Mouse (Mus musculus): Measurements from ENCODE around the gene Atp6v1f. TPM values are rescaled to one million over a fixed set of nuclear protein-coding genes. Genes with fewer than 3 reads are reported as not detected.

The Atp6v1f gene
- polyA plus RNA-seq, 1 experiment from 2014 or later: 222 TPM

DNA sequence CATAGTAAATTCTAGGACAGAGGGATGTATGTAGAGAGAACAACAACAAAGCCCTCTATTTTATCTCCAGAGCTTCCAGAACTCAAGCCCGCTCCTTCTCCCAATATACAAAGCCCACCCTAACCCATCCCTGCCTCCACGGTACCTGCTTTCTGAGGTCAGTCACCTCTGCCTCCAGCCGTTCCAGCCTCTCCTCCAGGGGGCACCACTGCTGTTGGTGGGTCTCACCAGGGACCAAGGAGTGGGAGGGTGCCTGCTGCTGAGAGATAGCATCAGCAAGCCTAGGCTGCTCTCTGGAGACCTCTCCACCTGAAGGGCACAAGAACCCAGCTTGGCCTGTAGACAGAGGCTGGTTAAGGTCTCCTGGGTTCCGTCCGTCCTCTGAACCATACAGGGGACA is 38.0 kb downstream of the Atp6v1f start:
- peak overlapping the region; percentile 20; the same call in 1 of the 2 replicates for H3K9ac ChIP-seq
- H3K4me3 ChIP-seq: no peak overlapping the region
- WGBS: 88% methylated on average over 5 of the region's 5 CpGs
- H3K36me3 ChIP-seq: peaks cover 22% of the 10 kb centered on the region
- no peaks in the 10 kb centered on the region for H3K27me3 ChIP-seq
- H3K9me3 ChIP-seq: no peaks in the 10 kb centered on the region
- no peak for ATAC-seq (ENCODE audit: low FRiP score, low read depth)
- H3K27ac ChIP-seq: no peak overlapping the region
- peaks cover 30% of the 10 kb centered on the region for H3K4me1 ChIP-seq
- no peak overlapping the region for H3K4me2 ChIP-seq (replicated peaks)

DNA sequence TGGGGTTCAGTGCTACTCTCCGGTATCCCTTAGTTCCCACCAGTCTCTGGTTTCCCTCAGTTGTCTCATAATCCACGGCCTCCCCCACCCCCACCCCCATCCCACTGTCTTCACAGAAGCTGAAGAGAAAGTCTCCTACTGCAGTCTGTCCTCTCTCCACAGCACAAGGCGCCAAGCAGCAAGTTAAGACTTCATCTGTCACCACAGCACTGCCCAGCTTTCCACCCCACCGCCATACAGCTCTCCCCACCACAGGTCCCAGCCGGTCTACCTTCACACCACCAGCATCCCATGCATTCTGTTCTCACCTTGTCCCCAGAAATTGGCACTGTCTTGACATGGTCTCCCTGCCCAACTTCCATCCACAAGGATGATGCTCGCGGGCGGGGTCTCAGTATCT is 39.3 kb downstream of the Atp6v1f start:
- Histone ChIP-seq H3K4me1 (peaks cover 30% of the 10 kb centered on the region), H3K4me3 (peak overlapping the region; percentile 66), H3K36me3 (peaks cover 18% of the 10 kb centered on the region), H3K4me2 (replicated peaks) (peak overlapping the region; percentile 78), H3K27me3 (no peaks in the 10 kb centered on the region), H3K27ac (no peak overlapping the region), H3K9ac (peak overlapping the region; percentile 79), H3K9me3 (no peaks in the 10 kb centered on the region)
- WGBS: 20% methylated on average over 8 of the region's 8 CpGs
- ATAC-seq (ENCODE audit: low FRiP score, low read depth): peak; percentile 5; the same call in 1 of the 2 replicates

DNA sequence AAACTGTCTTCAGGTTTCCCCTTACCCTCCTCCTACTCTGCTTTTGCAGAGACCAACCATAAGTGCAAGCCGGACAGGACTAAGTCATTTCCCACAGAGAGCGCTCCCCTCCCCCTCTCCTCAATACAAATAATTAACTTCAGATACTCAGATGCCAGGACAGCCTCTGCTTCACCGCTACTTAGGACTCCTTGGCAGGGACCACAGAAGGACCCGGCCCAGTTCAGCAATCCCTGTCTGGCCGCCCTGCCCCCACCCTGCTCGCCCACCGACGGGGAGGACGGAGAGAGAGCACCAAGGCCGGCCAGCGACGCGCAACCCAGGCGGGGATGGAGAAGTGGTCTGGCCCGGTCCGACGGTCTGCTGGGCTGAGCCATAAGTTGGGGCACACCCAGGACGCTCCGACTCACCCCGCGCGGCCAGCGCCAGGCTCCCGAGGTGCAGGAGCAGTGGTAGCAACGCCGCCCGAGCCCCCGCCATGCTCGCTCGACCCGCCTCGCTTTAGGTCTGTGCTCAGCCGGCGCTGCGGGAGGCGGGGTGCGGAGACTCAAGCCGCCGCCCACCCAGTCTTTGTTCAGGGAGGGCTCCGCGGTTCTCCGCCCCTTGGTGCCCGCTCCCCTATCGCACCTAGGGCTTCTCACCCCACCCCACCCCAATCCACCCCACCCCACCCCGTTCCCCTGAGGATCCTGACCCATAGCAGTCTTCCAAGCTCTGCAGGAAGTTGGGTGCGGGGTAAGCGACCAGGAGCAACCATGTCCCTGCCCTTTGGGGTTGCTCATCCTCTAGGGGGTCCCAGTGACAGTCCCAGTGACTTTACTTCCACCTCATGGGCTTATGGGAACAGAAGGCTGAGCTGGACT is 40.2 kb downstream of the Atp6v1f start, which contains the start of gene Kcp:
Gene Kcp, minus strand, starts transcription at position 506 of the 863 bp plus-strand sequence.
- H3K36me3 ChIP-seq: peaks cover 9% of the 10 kb centered on the region
- H3K4me3 ChIP-seq: peak within 1 kb of the TSS; percentile 66
- peak; percentile 72 for ATAC-seq (ENCODE audit: low FRiP score, low read depth)
- peaks cover 30% of the 10 kb centered on the region for H3K4me1 ChIP-seq
- no peaks in the 10 kb centered on the region for H3K27me3 ChIP-seq
- under 1% methylated on average over 46 of the region's 47 CpGs for WGBS
- peak within 1 kb of the TSS; percentile 78 for H3K4me2 ChIP-seq (replicated peaks)
- H3K9ac ChIP-seq: peak within 1 kb of the TSS; percentile 79
- H3K9me3 ChIP-seq: no peaks in the 10 kb centered on the region
- no peak within 1 kb of the TSS for H3K27ac ChIP-seq

DNA sequence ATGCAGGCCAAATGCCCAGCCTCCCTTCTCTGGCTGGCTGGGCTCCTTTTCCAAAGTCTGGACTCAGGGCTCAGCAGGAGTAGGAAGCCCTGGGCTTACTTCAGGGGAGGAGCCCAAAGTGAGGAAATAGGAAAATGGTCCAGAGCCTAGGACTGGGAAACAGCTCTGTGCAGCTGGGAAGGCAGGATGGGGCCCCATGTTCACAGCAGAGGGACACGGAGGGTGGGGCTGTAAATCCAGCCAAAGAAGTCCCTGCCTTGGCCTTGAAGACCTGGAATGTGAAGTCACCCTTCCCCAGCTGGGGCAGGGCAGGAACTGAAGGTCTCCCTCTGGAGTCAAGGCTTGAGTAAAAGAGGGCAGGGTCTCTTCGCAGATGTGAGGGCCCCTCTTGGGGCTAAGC is 41.6 kb downstream of the Atp6v1f start:
- no peak overlapping the region for H3K4me3 ChIP-seq
- H3K27me3 ChIP-seq: no peaks in the 10 kb centered on the region
- no peaks in the 10 kb centered on the region for H3K9me3 ChIP-seq
- no peak overlapping the region for H3K27ac ChIP-seq
- 0 out of 2 replicates have a peak overlapping the region, but pooled peaks have one; percentile 4 for H3K4me2 ChIP-seq (replicated peaks)
- WGBS: 15% methylated on average over 2 of the region's 2 CpGs
- H3K9ac ChIP-seq: no peak overlapping the region
- peaks cover 40% of the 10 kb centered on the region for H3K4me1 ChIP-seq
- H3K36me3 ChIP-seq: peaks cover 3% of the 10 kb centered on the region
- ATAC-seq (ENCODE audit: low FRiP score, low read depth): no peak

DNA sequence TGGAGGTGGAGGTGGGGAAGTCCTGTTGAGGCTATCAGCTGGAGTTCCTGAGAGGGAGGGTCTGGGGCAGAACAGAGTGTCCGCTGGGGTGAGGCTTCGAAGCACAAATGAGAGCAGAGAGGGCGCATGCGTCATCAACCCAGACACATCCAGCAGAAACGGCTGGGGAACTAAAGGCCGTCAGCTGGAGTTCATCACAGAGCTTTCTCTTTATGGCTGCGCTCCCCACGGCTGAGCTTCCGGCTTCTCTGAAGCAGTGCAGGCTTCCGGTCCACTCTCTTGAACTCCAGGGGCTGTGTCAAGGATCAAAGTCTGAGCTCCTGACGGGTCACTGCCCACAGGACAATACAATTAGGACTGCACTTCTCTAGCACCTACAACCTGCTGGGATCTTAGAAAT is 45.8 kb downstream of the Atp6v1f start:
- Histone ChIP-seq H3K27me3 (no peaks in the 10 kb centered on the region), H3K9me3 (no peaks in the 10 kb centered on the region), H3K9ac (peak overlapping the region; percentile 39; the same call in 1 of the 2 replicates), H3K4me1 (peaks cover 21% of the 10 kb centered on the region), H3K4me2 (replicated peaks) (peak overlapping the region; percentile 59), H3K27ac (no peak overlapping the region; the same call in 1 of the 2 replicates), H3K36me3 (no peaks in the 10 kb centered on the region), H3K4me3 (peak overlapping the region; percentile 21)
- ATAC-seq (ENCODE audit: low FRiP score, low read depth): peak; percentile 82
- WGBS: 1% methylated on average over 11 of the region's 11 CpGs

GRCm38 (mm10) chr6:29517139-29517538 is 49.6 kb downstream of the Atp6v1f start:
- H3K27ac ChIP-seq: no peak overlapping the region
- no peak overlapping the region for H3K4me3 ChIP-seq
- no peaks in the 10 kb centered on the region for H3K36me3 ChIP-seq
- 6% methylated on average over 5 of the region's 5 CpGs for WGBS
- no peak overlapping the region for H3K4me2 ChIP-seq (replicated peaks)
- H3K9me3 ChIP-seq: peaks cover 5% of the 10 kb centered on the region; the same call in 1 of the 2 replicates
- ATAC-seq (ENCODE audit: low FRiP score, low read depth): 0 out of 2 replicates have a peak, but pooled peaks have one; percentile 57
- no peak overlapping the region for H3K9ac ChIP-seq
- H3K4me1 ChIP-seq: peaks cover 10% of the 10 kb centered on the region
- no peaks in the 10 kb centered on the region for H3K27me3 ChIP-seq

Other genes starting within 250 kb of the Atp6v1f start
- 51.8 and 53.3 TPM in 2 replicates for gene Hilpda, start 195.2 kb upstream of the Atp6v1f start, polyA plus RNA-seq (2015; fragmentation: Nextera tagmentation; extraction: Ambion mirVana)
- 0.38 and 0.99 TPM in 2 replicates for gene Fam71f2, start 188.1 kb upstream of the Atp6v1f start, polyA plus RNA-seq (2015; fragmentation: Nextera tagmentation; extraction: Ambion mirVana)
- gene Fam71f1, start 148.6 kb upstream of the Atp6v1f start, polyA plus RNA-seq (2015; fragmentation: Nextera tagmentation; extraction: Ambion mirVana): 0.14 and 0.20 TPM in 2 replicates
- 436 and 476 TPM in 2 replicates for gene Calu, start 119.6 kb upstream of the Atp6v1f start, polyA plus RNA-seq (2015; fragmentation: Nextera tagmentation; extraction: Ambion mirVana)
- gene Opn1sw, start 79.2 kb upstream of the Atp6v1f start, polyA plus RNA-seq (2015; fragmentation: Nextera tagmentation; extraction: Ambion mirVana): 0.56 and 1.2 TPM in 2 replicates
- 28.2 and 31.6 TPM in 2 replicates for gene Ccdc136, start 71.4 kb upstream of the Atp6v1f start, polyA plus RNA-seq (2015; fragmentation: Nextera tagmentation; extraction: Ambion mirVana)
- 17.4 and 21.7 TPM in 2 replicates for gene Flnc, start 34.5 kb upstream of the Atp6v1f start, polyA plus RNA-seq (2015; fragmentation: Nextera tagmentation; extraction: Ambion mirVana)
- 0.50 TPM in 1 of 2 replicates, not detected in the other for gene Atp6v1fnb, start 3.7 kb downstream of the Atp6v1f start, polyA plus RNA-seq (2015; fragmentation: Nextera tagmentation; extraction: Ambion mirVana)
- 37.4 and 37.8 TPM in 2 replicates for gene Kcp, start 40.2 kb downstream of the Atp6v1f start, polyA plus RNA-seq (2015; fragmentation: Nextera tagmentation; extraction: Ambion mirVana)
- gene Irf5, start 58.9 kb downstream of the Atp6v1f start, polyA plus RNA-seq (2015; fragmentation: Nextera tagmentation; extraction: Ambion mirVana): 2.7 and 3.6 TPM in 2 replicates
- 97.3 and 98.8 TPM in 2 replicates for gene Tnpo3, start 142.2 kb downstream of the Atp6v1f start, polyA plus RNA-seq (2015; fragmentation: Nextera tagmentation; extraction: Ambion mirVana)
- 4.6 and 5.1 TPM in 2 replicates for gene Tspan33, start 226.5 kb downstream of the Atp6v1f start, polyA plus RNA-seq (2015; fragmentation: Nextera tagmentation; extraction: Ambion mirVana)